Mouse (Mus musculus): ENCODE measurements at regions not wholly inside any gene's neighbourhood (a gene's known extent, or its start where the extent isn't known, plus 50 kb on each side); places are given as distances from the start of the nearest gene placed in this dataset.

DNA sequence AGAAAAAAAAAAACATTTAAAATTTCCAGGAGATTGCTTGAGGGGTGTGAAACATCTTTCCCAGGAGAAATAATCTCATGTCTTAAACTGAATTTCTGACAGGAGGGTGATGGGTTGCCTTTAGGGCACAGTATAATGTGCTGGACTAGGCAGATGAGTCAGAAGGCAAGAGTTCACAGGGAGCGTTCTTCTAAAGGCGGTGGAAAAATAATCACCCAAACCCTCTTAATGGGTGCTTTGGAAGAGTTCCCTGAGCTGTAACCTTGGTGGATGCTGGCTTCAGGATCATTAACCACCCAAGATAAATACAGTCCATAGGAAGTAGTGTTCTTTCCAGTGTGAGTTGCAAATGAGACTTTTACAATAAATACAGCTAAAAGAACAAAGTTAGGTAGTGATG lies 378.8 kb downstream of the Fam198b start:
- no peak for TF ChIP-seq CTCF (IDR thresholded peaks at IDR 0.05; ENCODE audit: low read depth)
- no peak for TF ChIP-seq EP300 (IDR thresholded peaks at IDR 0.05; ENCODE audit: low read depth)

Measured in liver, embryonic 14.5 days (tissue).